Mouse (Mus musculus) C2C12 (cell line): ENCODE data around the gene Mtch2.
"Not testable (repeated sequence)": the region's sequence is repeated elsewhere in the genome, so short reads cannot be mapped to it uniquely, and the experiment has no call there.

Experiments
- CTCF ChIP-seq: IDR thresholded peaks from one replicate; pipeline ENCODE4 v1.5.1; 2011; ENCODE audit not compliant: control insufficient read depth, insufficient read depth, insufficient read length
- MYOD1 ChIP-seq: IDR thresholded peaks from one replicate; pipeline ENCODE4 v1.6.1; 2011; ENCODE audit warnings: low read depth; ENCODE audit not compliant: control insufficient read depth, insufficient read length
- MYOG ChIP-seq: IDR thresholded peaks from one replicate; pipeline ENCODE4 v1.6.1; 2011; ENCODE audit not compliant: control insufficient read depth, insufficient read length; ENCODE audit errors: extremely low read depth

DNA sequence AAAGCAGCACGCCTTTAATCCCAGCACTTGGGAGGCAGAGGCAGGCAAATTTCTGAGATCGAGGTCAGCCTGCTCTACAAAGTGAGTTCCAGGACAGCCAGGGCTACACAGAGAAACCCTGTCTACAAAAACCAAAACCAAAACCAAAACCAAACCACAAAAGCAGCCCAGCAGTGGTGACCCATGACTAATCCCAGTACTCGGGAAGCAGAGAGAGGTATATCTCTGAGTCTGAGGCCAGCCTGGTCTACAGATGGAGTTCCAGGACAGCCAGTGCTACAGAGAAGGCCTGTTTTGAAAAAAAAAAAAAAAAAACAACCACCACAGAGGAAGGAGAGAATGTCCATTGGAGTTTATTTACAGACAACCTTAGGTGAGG, 47.3 kb downstream of the Mtch2 start:
- not testable (repeated sequence) for TF ChIP-seq CTCF, MYOD1, MYOG
